Mouse (Mus musculus): Measurements from ENCODE around the gene Ric3. TPM values are rescaled to one million over a fixed set of nuclear protein-coding genes. Genes with fewer than 3 reads are reported as not detected.

Ric3 gene
- total and polyA plus RNA-seq, 2 experiments from 2014 or later, result 42.1 to 65.0 TPM

DNA sequence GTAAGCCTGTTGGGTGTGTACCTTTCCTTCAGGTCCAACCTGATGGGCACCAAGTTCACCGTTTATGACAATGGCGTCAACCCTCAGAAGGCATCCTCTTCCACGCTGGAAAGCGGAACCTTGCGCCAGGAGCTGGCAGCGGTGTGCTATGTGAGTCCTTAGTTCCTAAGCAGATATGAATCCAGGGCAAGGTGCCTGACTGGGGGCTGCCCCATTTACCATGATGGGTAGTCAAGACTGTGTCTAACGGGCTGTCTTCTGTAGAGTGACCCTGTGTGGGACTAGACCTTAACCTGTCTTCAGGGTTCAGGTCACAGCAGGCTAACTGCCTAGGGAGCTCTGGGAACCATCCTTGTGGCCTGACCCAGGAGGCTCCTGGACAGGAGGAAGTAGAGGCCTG lies 55.4 kb downstream of the Ric3 start:
- ATAC-seq (ENCODE audit: low FRiP score) (no peak), DNase-seq (ENCODE audit: low spot score) (no peak)
- no peak overlapping the region for H3K9ac ChIP-seq (replicated peaks; ENCODE audit: low read length, poor library complexity, severe bottlenecking)
- WGBS, result 98% methylated on average over 7 of the region's 7 CpGs
- no peaks in the 10 kb centered on the region for H3K4me1 ChIP-seq (ENCODE audit: insufficient read depth, low read length)
- H3K36me3 ChIP-seq (ENCODE audit: insufficient read depth, low read length), result peaks cover 57% of the 10 kb centered on the region
- no peaks in the 10 kb centered on the region for H3K27me3 ChIP-seq (ENCODE audit: insufficient read depth, low read length)
- no peak for TF ChIP-seq CTCF (IDR thresholded peaks at IDR 0.05)
- H3K4me2 ChIP-seq (ENCODE audit: low read depth, low read length, poor library complexity, severe bottlenecking), result no peak overlapping the region
- H3K4me3 ChIP-seq (ENCODE audit: low read depth, low read length), result no peak overlapping the region
- no peaks in the 10 kb centered on the region for H3K9me3 ChIP-seq (ENCODE audit: low read length)
- no peak overlapping the region for H3K27ac ChIP-seq (ENCODE audit: low read depth, low read length)

- H3K9me3 ChIP-seq (ENCODE audit: low read length), result no peaks in the 10 kb centered on the region
- ATAC-seq (ENCODE audit: low FRiP score), result no peak
- TF ChIP-seq CTCF (IDR thresholded peaks at IDR 0.05), result no peak
- H3K4me3 ChIP-seq (ENCODE audit: low read depth, low read length), result no peak overlapping the region
- no peak overlapping the region for H3K4me2 ChIP-seq (ENCODE audit: low read depth, low read length, poor library complexity, severe bottlenecking)
- 95% methylated on average over 9 of the region's 9 CpGs for WGBS
- no peak for DNase-seq (ENCODE audit: low spot score)
- peaks cover 65% of the 10 kb centered on the region for H3K36me3 ChIP-seq (ENCODE audit: insufficient read depth, low read length)
- H3K4me1 ChIP-seq (ENCODE audit: insufficient read depth, low read length), result no peaks in the 10 kb centered on the region
- H3K9ac ChIP-seq (replicated peaks; ENCODE audit: low read length, poor library complexity, severe bottlenecking), result no peak overlapping the region
- H3K27me3 ChIP-seq (ENCODE audit: insufficient read depth, low read length), result no peaks in the 10 kb centered on the region
- H3K27ac ChIP-seq (ENCODE audit: low read depth, low read length), result no peak overlapping the region
Measured at GRCm38 (mm10) chr7:109026976-109027375, 56.2 kb downstream of the Ric3 start.

GRCm38 (mm10) chr7:109025743-109026142 lies 57.4 kb downstream of the Ric3 start:
- no peak for ATAC-seq (ENCODE audit: low FRiP score)
- H3K36me3 ChIP-seq (ENCODE audit: insufficient read depth, low read length), result peaks cover 64% of the 10 kb centered on the region

GRCm38 (mm10) chr7:109021428-109021827 lies 61.7 kb downstream of the Ric3 start:
- TF ChIP-seq CTCF (IDR thresholded peaks at IDR 0.05), result peak; percentile 94
- peak; percentile 77 for DNase-seq (ENCODE audit: low spot score)
- Histone ChIP-seq H3K4me1 (ENCODE audit: insufficient read depth, low read length) (peaks cover 2% of the 10 kb centered on the region; the same call in 1 of the 2 replicates), H3K4me3 (ENCODE audit: low read depth, low read length) (no peak overlapping the region), H3K9me3 (ENCODE audit: low read length) (no peaks in the 10 kb centered on the region), H3K27me3 (ENCODE audit: insufficient read depth, low read length) (no peaks in the 10 kb centered on the region), H3K4me2 (ENCODE audit: low read depth, low read length, poor library complexity, severe bottlenecking) (no peak overlapping the region), H3K36me3 (ENCODE audit: insufficient read depth, low read length) (peaks cover 37% of the 10 kb centered on the region), H3K27ac (ENCODE audit: low read depth, low read length) (no peak overlapping the region), H3K9ac (replicated peaks; ENCODE audit: low read length, poor library complexity, severe bottlenecking) (no peak overlapping the region)
- ATAC-seq (ENCODE audit: low FRiP score), result peak; percentile 53
- 19% methylated on average over 3 of the region's 3 CpGs for WGBS

More at GRCm38 (mm10) chr7:109025743-109026142, 57.4 kb downstream of the Ric3 start:
- Histone ChIP-seq H3K4me1 (ENCODE audit: insufficient read depth, low read length) (no peaks in the 10 kb centered on the region), H3K9ac (replicated peaks; ENCODE audit: low read length, poor library complexity, severe bottlenecking) (no peak overlapping the region), H3K4me3 (ENCODE audit: low read depth, low read length) (no peak overlapping the region), H3K27ac (ENCODE audit: low read depth, low read length) (no peak overlapping the region), H3K27me3 (ENCODE audit: insufficient read depth, low read length) (no peaks in the 10 kb centered on the region), H3K9me3 (ENCODE audit: low read length) (no peaks in the 10 kb centered on the region), H3K4me2 (ENCODE audit: low read depth, low read length, poor library complexity, severe bottlenecking) (no peak overlapping the region)
- DNase-seq (ENCODE audit: low spot score), result no peak
- WGBS, result 90% methylated on average over 7 of the region's 7 CpGs
- no peak for TF ChIP-seq CTCF (IDR thresholded peaks at IDR 0.05)

DNA sequence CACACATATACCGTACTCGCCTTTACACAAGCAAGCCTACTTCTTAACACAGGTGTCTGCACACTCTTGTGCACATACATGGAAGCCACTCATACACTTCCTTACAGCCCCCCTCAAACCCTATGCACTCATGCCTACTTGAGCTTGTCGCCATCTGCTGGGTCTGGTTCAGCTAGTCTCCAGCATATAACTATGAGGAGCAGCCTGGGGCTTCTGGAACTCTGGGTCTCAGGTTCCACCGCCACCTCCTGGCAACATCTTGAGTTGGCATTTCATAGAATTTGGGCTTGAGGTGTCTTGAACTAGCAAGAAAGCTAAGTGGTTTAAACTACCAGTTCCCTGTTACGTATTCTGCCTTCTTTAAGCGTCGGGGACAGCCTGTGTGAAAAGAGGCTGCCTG lies 63.9 kb downstream of the Ric3 start:
- Histone ChIP-seq H3K9me3 (ENCODE audit: low read length) (no peaks in the 10 kb centered on the region), H3K27ac (ENCODE audit: low read depth, low read length) (no peak overlapping the region), H3K4me1 (ENCODE audit: insufficient read depth, low read length) (peaks cover 3% of the 10 kb centered on the region; the same call in 1 of the 2 replicates), H3K27me3 (ENCODE audit: insufficient read depth, low read length) (no peaks in the 10 kb centered on the region), H3K4me3 (ENCODE audit: low read depth, low read length) (no peak overlapping the region), H3K4me2 (ENCODE audit: low read depth, low read length, poor library complexity, severe bottlenecking) (no peak overlapping the region), H3K9ac (replicated peaks; ENCODE audit: low read length, poor library complexity, severe bottlenecking) (no peak overlapping the region), H3K36me3 (ENCODE audit: insufficient read depth, low read length) (peaks cover 24% of the 10 kb centered on the region)
- ATAC-seq (ENCODE audit: low FRiP score) (no peak), DNase-seq (ENCODE audit: low spot score) (peak; percentile 43)
- 91% methylated on average over 7 of the region's 7 CpGs for WGBS
- TF ChIP-seq CTCF (IDR thresholded peaks at IDR 0.05), result peak; percentile 51

DNA sequence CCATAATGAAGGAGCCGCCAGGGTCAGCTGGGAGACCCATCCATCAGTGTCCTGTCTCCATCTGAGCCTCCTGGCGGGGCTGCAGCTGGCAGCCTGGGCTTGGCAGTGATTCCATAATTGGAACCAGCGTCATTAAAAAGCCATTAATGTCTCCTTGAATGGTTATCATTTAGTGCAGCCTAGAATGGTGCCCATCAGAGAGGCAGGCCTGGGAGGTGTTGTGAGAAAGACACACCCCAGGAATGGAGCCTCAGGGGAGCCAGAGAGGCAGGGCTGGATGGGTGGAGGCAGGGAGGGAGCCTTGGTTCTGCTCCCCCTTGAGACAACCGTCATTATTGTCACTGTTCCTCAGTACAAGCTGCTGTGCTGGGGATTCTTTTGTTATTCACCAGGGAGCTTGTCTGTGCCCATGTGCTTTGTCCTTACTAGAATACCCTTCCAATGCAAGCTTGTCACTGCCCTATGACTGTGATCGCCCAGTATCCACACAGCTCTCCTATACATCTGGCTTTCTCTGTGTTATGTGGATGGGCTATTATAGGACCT lies 66.7 kb downstream of the Ric3 start:
- H3K9ac ChIP-seq (replicated peaks; ENCODE audit: low read length, poor library complexity, severe bottlenecking), result no peak overlapping the region
- no peaks in the 10 kb centered on the region for H3K9me3 ChIP-seq (ENCODE audit: low read length)
- DNase-seq (ENCODE audit: low spot score) (peak; percentile 70), ATAC-seq (ENCODE audit: low FRiP score) (no peak)
- no peak overlapping the region for H3K4me3 ChIP-seq (ENCODE audit: low read depth, low read length)
- no peaks in the 10 kb centered on the region for H3K27me3 ChIP-seq (ENCODE audit: insufficient read depth, low read length)
- H3K36me3 ChIP-seq (ENCODE audit: insufficient read depth, low read length), result peaks cover 8% of the 10 kb centered on the region; the same call in 1 of the 2 replicates
- no peak overlapping the region for H3K4me2 ChIP-seq (ENCODE audit: low read depth, low read length, poor library complexity, severe bottlenecking)
- WGBS, result 34% methylated on average over 5 of the region's 5 CpGs
- no peak overlapping the region for H3K27ac ChIP-seq (ENCODE audit: low read depth, low read length)
- TF ChIP-seq CTCF (IDR thresholded peaks at IDR 0.05), result no peak
- H3K4me1 ChIP-seq (ENCODE audit: insufficient read depth, low read length), result peaks cover 20% of the 10 kb centered on the region; the same call in 1 of the 2 replicates
